Mouse (Mus musculus) MEL (cell line): ENCODE measurements at regions not wholly inside any gene's neighbourhood (a gene's known extent, or its start where the extent isn't known, plus 50 kb on each side); places are given as distances from the start of the nearest gene placed in this dataset.

Experiments
- DNase-seq: peaks from one replicate; pipeline ENCODE4 v3.0.0; 2011; ENCODE audit warnings: low read depth, low spot score
- H3K27ac ChIP-seq: 2 replicates; pipeline ENCODE4 v1.5.1; 2012; ENCODE audit warnings: low read depth, mild to moderate bottlenecking, control low read depth, low read length, moderate library complexity; ENCODE audit not compliant: control insufficient read depth
- H3K27me3 ChIP-seq, 2 experiments: fragments of 150-350 bp in 1 of 2; sonication (generic) in 1 of 2; 2 replicates each; pipeline ENCODE4 v1.6.1; 2012; ENCODE audit warnings: low read length in 2 of 2, mild to moderate bottlenecking in 2 of 2, improper control_type of control experiment in 1 of 2, moderate library complexity in 1 of 2; ENCODE audit not compliant: insufficient read depth in 2 of 2, control insufficient read depth in 1 of 2
- H3K36me3 ChIP-seq, 2 experiments: 2 replicates each; pipeline ENCODE4 v1.6.1; 2012 to 2014; ENCODE audit warnings: low read length in 2 of 2, improper control_type of control experiment in 1 of 2, inconsistent platforms in 1 of 2, mild to moderate bottlenecking in 1 of 2; ENCODE audit not compliant: insufficient read depth in 2 of 2, control insufficient read depth in 1 of 2
- H3K4me1 ChIP-seq, 2 experiments: fragments of 150-350 bp in 1 of 2; sonication (generic) in 1 of 2; 2 replicates each; pipeline ENCODE4 v1.6.1; 2012; ENCODE audit warnings: low read length in 2 of 2, improper control_type of control experiment in 1 of 2, mild to moderate bottlenecking in 1 of 2; ENCODE audit not compliant: insufficient read depth in 2 of 2, control insufficient read depth in 1 of 2
- H3K4me3 ChIP-seq, 2 experiments: fragments of 150-350 bp in 1 of 2; sonication (generic) in 1 of 2; 2 replicates each; pipeline ENCODE4 v1.5.1; 2012; ENCODE audit warnings: low read depth in 2 of 2, low read length in 2 of 2, mild to moderate bottlenecking in 2 of 2, moderate library complexity in 2 of 2, control low read depth in 1 of 2, improper control_type of control experiment in 1 of 2; ENCODE audit not compliant: control insufficient read depth in 1 of 2, insufficient read depth in 1 of 2
- H3K79me2 ChIP-seq: 2 replicates; pipeline ENCODE4 v1.6.1; 2012; ENCODE audit warnings: mild to moderate bottlenecking, low read length, moderate library complexity; ENCODE audit not compliant: control insufficient read depth, poor library complexity, insufficient read depth
- H3K9ac ChIP-seq: 2 replicates; pipeline ENCODE4 v1.6.1; 2012; ENCODE audit warnings: low read depth, mild to moderate bottlenecking, control low read depth, low read length, moderate library complexity; ENCODE audit not compliant: control insufficient read depth, poor library complexity, severe bottlenecking
- H3K9me3 ChIP-seq: fragments of 150-350 bp; sonication (generic); replicated peaks from 2 replicates; pipeline ENCODE4 v1.6.1; 2012; ENCODE audit warnings: mild to moderate bottlenecking, low read length, improper control_type of control experiment, moderate library complexity; ENCODE audit not compliant: insufficient read depth
- CTCF ChIP-seq, 3 experiments: IDR thresholded peaks in 2 of 3; conservative IDR thresholded peaks in 1 of 3; 2 replicates each; pipeline ENCODE4 v1.5.1; 2011 to 2012; ENCODE audit warnings: low read length in 3 of 3, low read depth in 2 of 3, mild to moderate bottlenecking in 2 of 3, improper control_type of control experiment in 1 of 3, inconsistent platforms in 1 of 3, mixed read lengths in 1 of 3, moderate library complexity in 1 of 3; ENCODE audit not compliant: control insufficient read depth in 1 of 3, insufficient read depth in 1 of 3, poor library complexity in 1 of 3, severe bottlenecking in 1 of 3
- ELF1 ChIP-seq: IDR thresholded peaks from 2 replicates; pipeline ENCODE4 v1.6.1; 2014; ENCODE audit warnings: low read depth, mild to moderate bottlenecking, inconsistent platforms, low read length, improper control_type of control experiment, moderate library complexity
- ETS1 ChIP-seq: IDR thresholded peaks from 2 replicates; pipeline ENCODE4 v1.6.1; 2012; ENCODE audit warnings: low read depth, mild to moderate bottlenecking, inconsistent platforms, low read length, improper control_type of control experiment, moderate library complexity
- GABPA ChIP-seq: IDR thresholded peaks from 2 replicates; pipeline ENCODE4 v1.6.1; 2012; ENCODE audit warnings: low read depth, mild to moderate bottlenecking, inconsistent platforms, low read length, improper control_type of control experiment, moderate library complexity
- GATA1 ChIP-seq: IDR thresholded peaks from 2 replicates; pipeline ENCODE4 v1.6.1; 2011; ENCODE audit warnings: low read depth, low read length, improper control_type of control experiment
- KAT2A ChIP-seq: conservative IDR thresholded peaks from 2 replicates; pipeline ENCODE4 v1.6.1; 2012; ENCODE audit warnings: low read depth, low read length, improper control_type of control experiment, inconsistent platforms
- MAX ChIP-seq: IDR thresholded peaks from 2 replicates; pipeline ENCODE4 v1.6.1; 2011; ENCODE audit warnings: low read length, improper control_type of control experiment
- MAZ ChIP-seq: IDR thresholded peaks from 2 replicates; pipeline ENCODE4 v1.6.1; 2012; ENCODE audit warnings: low read depth, mild to moderate bottlenecking, inconsistent platforms, low read length, improper control_type of control experiment
- MEF2A ChIP-seq: IDR thresholded peaks from 2 replicates; pipeline ENCODE4 v1.6.1; 2014; ENCODE audit warnings: low read depth, mild to moderate bottlenecking, inconsistent platforms, low read length, improper control_type of control experiment; ENCODE audit not compliant: poor library complexity, insufficient replicate concordance, severe bottlenecking; ENCODE audit errors: extremely low read depth
- MXI1 ChIP-seq: IDR thresholded peaks from 2 replicates; pipeline ENCODE4 v1.6.1; 2011; ENCODE audit warnings: mild to moderate bottlenecking, low read depth, low read length, improper control_type of control experiment
- MYB ChIP-seq: IDR thresholded peaks from 2 replicates; pipeline ENCODE4 v1.6.1; 2011; ENCODE audit warnings: mild to moderate bottlenecking, low read depth, low read length, improper control_type of control experiment
- MYC ChIP-seq: IDR thresholded peaks from 2 replicates; pipeline ENCODE4 v1.6.1; 2011; ENCODE audit warnings: low read depth, mild to moderate bottlenecking, low read length, improper control_type of control experiment, moderate library complexity
- POLR2AphosphoS2 ChIP-seq: IDR thresholded peaks from 2 replicates; pipeline ENCODE4 v1.6.1; 2011; ENCODE audit warnings: low read length, improper control_type of control experiment
- POLR2AphosphoS5 ChIP-seq: IDR thresholded peaks from 2 replicates; pipeline ENCODE4 v1.6.1; 2012; ENCODE audit warnings: low read depth, borderline replicate concordance, mild to moderate bottlenecking, inconsistent platforms, low read length, moderate library complexity, mixed read lengths
- RAD21 ChIP-seq: IDR thresholded peaks from 2 replicates; pipeline ENCODE4 v1.6.1; 2011; ENCODE audit warnings: mild to moderate bottlenecking, low read depth, low read length, improper control_type of control experiment
- SIN3A ChIP-seq: IDR thresholded peaks from 2 replicates; pipeline ENCODE4 v1.6.1; 2012; ENCODE audit warnings: low read length, improper control_type of control experiment, inconsistent platforms
- SMC3 ChIP-seq: IDR thresholded peaks from 2 replicates; pipeline ENCODE4 v1.6.1; 2011; ENCODE audit warnings: low read depth, low read length, improper control_type of control experiment
- TBP ChIP-seq: IDR thresholded peaks from 2 replicates; pipeline ENCODE4 v1.8.0; 2011; ENCODE audit warnings: low read depth, low read length, improper control_type of control experiment
- TCF12 ChIP-seq: IDR thresholded peaks from 2 replicates; pipeline ENCODE4 v1.6.1; 2014; ENCODE audit warnings: low read depth, mild to moderate bottlenecking, inconsistent platforms, low read length, improper control_type of control experiment, moderate library complexity
- UBTF ChIP-seq: IDR thresholded peaks from 2 replicates; pipeline ENCODE4 v1.6.1; 2012; ENCODE audit warnings: low read depth, mild to moderate bottlenecking, inconsistent platforms, low read length, improper control_type of control experiment, moderate library complexity, borderline replicate concordance; ENCODE audit not compliant: insufficient read depth
- USF1 ChIP-seq: IDR thresholded peaks from 2 replicates; pipeline ENCODE4 v1.6.1; 2014; ENCODE audit warnings: low read depth, mild to moderate bottlenecking, inconsistent platforms, low read length, improper control_type of control experiment, moderate library complexity
- USF2 ChIP-seq, 2 experiments: IDR thresholded peaks; 2 replicates each; pipeline ENCODE4 v1.6.1; 2011 to 2012; ENCODE audit warnings: improper control_type of control experiment in 2 of 2, low read length in 2 of 2, borderline replicate concordance in 1 of 2, inconsistent platforms in 1 of 2, low read depth in 1 of 2, mild to moderate bottlenecking in 1 of 2; ENCODE audit not compliant: insufficient read depth in 1 of 2
- ZKSCAN1 ChIP-seq: IDR thresholded peaks from 2 replicates; pipeline ENCODE4 v1.6.1; 2012; ENCODE audit warnings: low read depth, mild to moderate bottlenecking, inconsistent platforms, low read length, improper control_type of control experiment, moderate library complexity
- ZMIZ1 ChIP-seq: IDR thresholded peaks from 2 replicates; pipeline ENCODE4 v1.6.1; 2012; ENCODE audit warnings: low read depth, mild to moderate bottlenecking, inconsistent platforms, low read length, improper control_type of control experiment, moderate library complexity
- ZNF384 ChIP-seq: IDR thresholded peaks from 2 replicates; pipeline ENCODE4 v1.6.1; 2012; ENCODE audit warnings: low read depth, mild to moderate bottlenecking, inconsistent platforms, low read length, improper control_type of control experiment

GRCm38 (mm10) chr1:189978244-189978643 lies 56.1 kb upstream of the Smyd2 start:
- H3K4me1 ChIP-seq, result no peaks in the 10 kb centered on the region
- H3K36me3 ChIP-seq, result no peaks in the 10 kb centered on the region
- DNase-seq, result no peak
- no peaks in the 10 kb centered on the region for H3K79me2 ChIP-seq
- H3K27ac ChIP-seq, result no peak overlapping the region
- TF ChIP-seq RAD21 (no peak), MAX (no peak), ETS1 (no peak), POLR2AphosphoS5 (no peak), GABPA (no peak), SMC3 (no peak), MEF2A (no peak), MYB (no peak), MYC (no peak), USF2 (IDR thresholded peaks at IDR 0.05; ENCODE audit: borderline replicate concordance in 1 of 2, insufficient read depth in 1 of 2, low read depth in 1 of 2, low read length in 2 of 2) (no peak), ZNF384 (no peak), TBP (no peak), MXI1 (no peak), ELF1 (no peak), ZMIZ1 (no peak), TCF12 (no peak)
- TF ChIP-seq, all 39 proteins: peak for 0
- H3K9ac ChIP-seq, result no peak overlapping the region
- no peak overlapping the region for H3K4me3 ChIP-seq
- no peaks in the 10 kb centered on the region; a peak in 1 of 4 replicates for H3K27me3 ChIP-seq
- no peaks in the 10 kb centered on the region for H3K9me3 ChIP-seq

- no peak overlapping the region for H3K4me3 ChIP-seq
- TF ChIP-seq ELF1 (no peak), ZMIZ1 (no peak), MEF2A (no peak), MAX (no peak), CTCF (IDR thresholded peaks at IDR 0.05 in 2 of 3, conservative IDR thresholded peaks at IDR 0.05 in 1 of 3; ENCODE audit: control insufficient read depth in 1 of 3, insufficient read depth in 1 of 3, low read depth in 2 of 3, low read length in 3 of 3, poor library complexity in 1 of 3, severe bottlenecking in 1 of 3) (no peak), TBP (no peak), RAD21 (no peak), GATA1 (no peak), KAT2A (no peak), TCF12 (no peak), ZKSCAN1 (no peak), USF1 (no peak), USF2 (IDR thresholded peaks at IDR 0.05; ENCODE audit: borderline replicate concordance in 1 of 2, insufficient read depth in 1 of 2, low read depth in 1 of 2, low read length in 2 of 2) (no peak), MAZ (no peak), UBTF (no peak), POLR2AphosphoS2 (no peak), SIN3A (no peak)
- H3K36me3 ChIP-seq, result no peaks in the 10 kb centered on the region
Observed at GRCm38 (mm10) chr1:189975660-189976059, 53.5 kb upstream of the Smyd2 start.

More at GRCm38 (mm10) chr1:189975660-189976059, 53.5 kb upstream of the Smyd2 start:
- Histone ChIP-seq H3K27ac (no peak overlapping the region), H3K27me3 (no peaks in the 10 kb centered on the region; a peak in 3 of 4 replicates), H3K4me1 (0 out of 4 replicates have a peak, but pooled peaks cover 0 to 5% of the 10 kb centered on the region in 2 experiments), H3K79me2 (no peaks in the 10 kb centered on the region), H3K9me3 (no peaks in the 10 kb centered on the region), H3K9ac (no peak overlapping the region)
- no peak for DNase-seq
